13 mouse cellular contexts compared by ENCODE assay signal in the genomic region with DNA sequence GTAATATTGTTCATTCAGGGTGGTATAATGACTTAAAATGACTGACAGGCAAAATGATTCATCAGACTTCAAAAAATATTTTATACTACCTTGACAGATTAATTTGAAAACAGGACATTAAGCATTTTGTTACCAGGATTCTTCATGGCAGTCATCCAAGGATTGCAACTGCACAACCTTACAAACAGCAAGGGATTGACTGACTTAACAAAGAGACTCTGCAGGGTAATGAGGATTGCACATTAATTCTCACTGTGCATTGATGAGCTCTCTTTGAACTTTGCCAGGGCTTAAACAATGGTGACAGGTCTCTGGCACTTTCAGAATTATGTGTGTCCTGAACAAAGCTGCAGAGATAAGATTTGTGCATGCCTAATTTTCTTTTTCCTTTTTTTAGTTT.
DNase-seq lines count a peak whose midpoint lies in the region; ATAC-seq and TF ChIP-seq lines count a peak whose summit lies in the region.
"Had no signal": no experiment of that assay in that cellular context is flagged by ENCODE, and none has a peak within 500 bp of the region (broad histone marks: within the 10 kb centered on the region; RNA-seq: fewer than 3 reads in every experiment).

No protein-coding gene starts in this region.

- no peaks in the 10 kb centered on the region for H3K27me3 ChIP-seq in hindbrain, embryonic 13.5 days
- H3K27me3 ChIP-seq in neural tube, embryonic 12.5 days (replicated peaks), result no peaks in the 10 kb centered on the region
- no peaks in the 10 kb centered on the region for H3K27me3 ChIP-seq in stomach, postnatal 0 days (ENCODE audit: control insufficient read depth, insufficient read depth, low read length)
- H3K27me3 ChIP-seq: megakaryocyte, embryonic 14.5 days had no signal

- no peak for TF ChIP-seq EP300 in stomach, postnatal 0 days (optimal IDR thresholded peaks at IDR 0.05)

- H3K9ac ChIP-seq in hindbrain, embryonic 13.5 days, result no peak overlapping the region
- no peak overlapping the region for H3K9ac ChIP-seq in neural tube, embryonic 12.5 days
- H3K9ac ChIP-seq in stomach, postnatal 0 days (ENCODE audit: low read length), result no peak overlapping the region

- peak; percentile 80; the same call in 1 of the 2 replicates for ATAC-seq in hindbrain, embryonic 13.5 days (ENCODE audit: low FRiP score)
- peak; percentile 93 for ATAC-seq in neural tube, embryonic 12.5 days (ENCODE audit: low FRiP score, low read depth)
- ATAC-seq in stomach, postnatal 0 days (ENCODE audit: low FRiP score, low TSS enrichment), result no peak

- H3K4me1 ChIP-seq in hindbrain, embryonic 13.5 days (replicated peaks), result no peaks in the 10 kb centered on the region
- H3K4me1 ChIP-seq in neural tube, embryonic 12.5 days, result no peaks in the 10 kb centered on the region
- no peaks in the 10 kb centered on the region for H3K4me1 ChIP-seq in stomach, postnatal 0 days (replicated peaks; ENCODE audit: control insufficient read depth, insufficient read depth)
- H3K4me1 ChIP-seq: limb, embryonic 10.5 days; megakaryocyte, embryonic 14.5 days had no signal

- no peak overlapping the region for H3K27ac ChIP-seq in hindbrain, embryonic 13.5 days
- H3K27ac ChIP-seq in neural tube, embryonic 12.5 days, result no peak overlapping the region
- H3K27ac ChIP-seq in stomach, postnatal 0 days (replicated peaks), result no peak overlapping the region
- H3K27ac ChIP-seq: limb, embryonic 10.5 days had no signal

- no peak overlapping the region for H3K4me2 ChIP-seq in hindbrain, embryonic 13.5 days
- no peak overlapping the region for H3K4me2 ChIP-seq in neural tube, embryonic 12.5 days (replicated peaks)
- H3K4me2 ChIP-seq in stomach, postnatal 0 days (replicated peaks; ENCODE audit: low read depth), result no peak overlapping the region

- intact Hi-C loops in heart, postnatal 10 days (cut with DNase I), result no loop called here

- H3K9me3 ChIP-seq in hindbrain, embryonic 13.5 days, result no peaks in the 10 kb centered on the region
- H3K9me3 ChIP-seq in neural tube, embryonic 12.5 days, result no peaks in the 10 kb centered on the region
- H3K9me3 ChIP-seq in stomach, postnatal 0 days (ENCODE audit: control insufficient read depth, low read length), result no peaks in the 10 kb centered on the region
- H3K9me3 ChIP-seq: G1E; limb, embryonic 10.5 days; megakaryocyte, embryonic 14.5 days had no signal

- DNase-seq in embryo, embryonic 10 days (ENCODE audit: low spot score), result peak; percentile 21
- DNase-seq in embryo, embryonic 9.5 days (ENCODE audit: extremely low spot score), result no peak
- peak; percentile 57 for DNase-seq in brain, adult 2 months (ENCODE audit: low read depth, low spot score)
- DNase-seq in stomach, postnatal 0 days (ENCODE audit: low spot score), result no peak
- no peak for DNase-seq in heart, postnatal 10 days
- DNase-seq in urinary bladder, postnatal 10 days (ENCODE audit: low spot score), result no peak
- DNase-seq: B cell, adult 2 months; kidney, adult 9 months had no signal

- no peak for TF ChIP-seq CTCF in stomach, postnatal 0 days (IDR thresholded peaks at IDR 0.05; ENCODE audit: low read depth)

- H3K4me3 ChIP-seq in hindbrain, embryonic 13.5 days, result no peak overlapping the region
- no peak overlapping the region for H3K4me3 ChIP-seq in neural tube, embryonic 12.5 days
- H3K4me3 ChIP-seq in stomach, postnatal 0 days (ENCODE audit: low read depth, low read length), result no peak overlapping the region
- H3K4me3 ChIP-seq: limb, embryonic 10.5 days; megakaryocyte, embryonic 14.5 days had no signal

- no peaks in the 10 kb centered on the region for H3K36me3 ChIP-seq in hindbrain, embryonic 13.5 days
- no peaks in the 10 kb centered on the region for H3K36me3 ChIP-seq in neural tube, embryonic 12.5 days
- no peaks in the 10 kb centered on the region for H3K36me3 ChIP-seq in stomach, postnatal 0 days (ENCODE audit: control insufficient read depth, insufficient read depth, low read length)
- H3K36me3 ChIP-seq: G1E; limb, embryonic 10.5 days had no signal

Comparison
In these comparisons a context has a peak if more than half of its experiments do, and no peak if none do; other contexts are left out.
1. DNase-seq: peak in embryo, embryonic 10 days (single experiment) and brain, adult 2 months (single experiment); none in embryo, embryonic 9.5 days (single experiment), stomach, postnatal 0 days (single experiment), heart, postnatal 10 days (0 of 2) and urinary bladder, postnatal 10 days (single experiment).